Mouse (Mus musculus) intestine, postnatal 0 days (tissue): ENCODE results near the gene Zrsr1. TPM values are rescaled to one million over a fixed set of nuclear protein-coding genes. Genes with fewer than 3 reads are reported as not detected.

ENCODE experiments used
- ATAC-seq: fragments of 200-750 bp; cut with Nextera tagmentation; 2 replicates; pipeline ENCODE4 v1.8.0; 2017; ENCODE audit warnings: mild to moderate bottlenecking, moderate TSS enrichment, moderate library complexity
- H3K27ac ChIP-seq: fragments of 300-500 bp; sonication (generic); 2 replicates; pipeline ENCODE4 v1.5.1; 2014; ENCODE audit warnings: mild to moderate bottlenecking, low read depth, low read length, moderate library complexity
- H3K27me3 ChIP-seq: fragments of 300-500 bp; sonication (generic); replicated peaks from 2 replicates; pipeline ENCODE4 v1.6.1; 2014; ENCODE audit warnings: low read length, mixed read lengths; ENCODE audit not compliant: control insufficient read depth, insufficient read depth
- H3K36me3 ChIP-seq: fragments of 300-500 bp; sonication (generic); 2 replicates; pipeline ENCODE4 v1.6.1; 2014; ENCODE audit warnings: mild to moderate bottlenecking, moderate library complexity; ENCODE audit not compliant: control insufficient read depth, insufficient read depth
- H3K4me1 ChIP-seq: fragments of 300-500 bp; sonication (generic); replicated peaks from 2 replicates; pipeline ENCODE4 v1.6.1; 2014; ENCODE audit warnings: antibody characterized with exemption, low read length, mixed read lengths; ENCODE audit not compliant: control insufficient read depth, insufficient read depth
- H3K4me2 ChIP-seq: fragments of 300-500 bp; sonication (generic); replicated peaks from 2 replicates; pipeline ENCODE4 v1.6.1; 2014; ENCODE audit warnings: low read depth, mild to moderate bottlenecking, moderate library complexity
- H3K4me3 ChIP-seq: fragments of 300-500 bp; sonication (generic); 2 replicates; pipeline ENCODE4 v1.5.1; 2014; ENCODE audit warnings: low read depth, low read length
- H3K9ac ChIP-seq: fragments of 300-500 bp; sonication (generic); 2 replicates; pipeline ENCODE4 v1.6.1; 2014; ENCODE audit warnings: mild to moderate bottlenecking, low read depth, low read length
- H3K9me3 ChIP-seq: fragments of 300-500 bp; sonication (generic); 2 replicates; pipeline ENCODE4 v1.6.1; 2016; ENCODE audit warnings: mixed run types; ENCODE audit not compliant: control insufficient read depth
- CTCF ChIP-seq: sonication (generic); IDR thresholded peaks from 2 replicates; pipeline ENCODE4 v1.5.1; 2016; ENCODE audit warnings: low read depth, mild to moderate bottlenecking, control low read depth, antibody characterized with exemption, moderate library complexity
- WGBS: fragments of 180-500 bp; shearing (Covaris S2); extraction: QIAGEN DNeasy Blood & Tissue Kit; methylation state at CpG from one replicate; pipeline ENCODE4 v1.1.7; 2014; 5-methylcytosine and 5-hydroxymethylcytosine counted together
- polyA plus RNA-seq: library from polyadenylated mRNA; unstranded; fragments of >200 nt; fragmentation: Nextera tagmentation; extraction: Ambion mirVana; gene quantifications from 2 replicates; pipeline ENCODE4 v1.2.1, GENCODE M21; 2015

Zrsr1 gene
- polyA plus RNA-seq, 1 experiment from 2014 or later = 2.3 TPM

DNA sequence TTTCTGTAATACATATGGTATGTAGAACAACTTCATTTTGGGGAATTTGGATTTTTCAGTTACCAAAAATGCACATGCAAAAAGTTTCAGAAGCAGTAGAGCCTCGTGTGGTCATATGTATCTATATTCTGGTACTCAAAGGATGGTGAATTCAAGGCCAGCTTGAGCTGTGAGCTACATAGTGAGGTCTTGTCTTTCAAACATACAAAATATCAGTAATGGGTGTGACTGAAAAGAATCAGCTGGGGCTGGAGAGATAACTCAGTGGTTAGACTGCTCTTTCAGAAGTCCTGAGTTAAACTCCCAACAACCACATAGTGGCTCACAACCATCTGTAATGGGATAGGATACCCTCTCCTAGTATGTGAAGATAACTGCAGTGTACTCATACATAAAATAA, 26.5 kb downstream of the Zrsr1 start:
- 87% methylated on average over 1 of the region's 1 CpGs for WGBS
- no peak overlapping the region for H3K4me3 ChIP-seq
- H3K36me3 ChIP-seq = peaks cover 80% of the 10 kb centered on the region
- no peaks in the 10 kb centered on the region for H3K27me3 ChIP-seq
- H3K4me2 ChIP-seq = no peak overlapping the region
- no peak overlapping the region for H3K27ac ChIP-seq
- H3K9ac ChIP-seq = no peak overlapping the region
- no peak for TF ChIP-seq CTCF
- no peak for ATAC-seq
- no peaks in the 10 kb centered on the region for H3K9me3 ChIP-seq
- no peaks in the 10 kb centered on the region for H3K4me1 ChIP-seq

GRCm38 (mm10) chr11:23005276-23005675, 33.5 kb downstream of the Zrsr1 start:
- H3K4me1 ChIP-seq = no peaks in the 10 kb centered on the region
- H3K4me3 ChIP-seq = no peak overlapping the region
- no peak overlapping the region for H3K4me2 ChIP-seq
- H3K36me3 ChIP-seq = peaks cover 32% of the 10 kb centered on the region
- no peak overlapping the region for H3K27ac ChIP-seq
- H3K27me3 ChIP-seq = no peaks in the 10 kb centered on the region
- no peak overlapping the region for H3K9ac ChIP-seq
- no peak for ATAC-seq
- WGBS = 94% methylated on average over 1 of the region's 1 CpGs
- no peaks in the 10 kb centered on the region for H3K9me3 ChIP-seq
- no peak for TF ChIP-seq CTCF

DNA sequence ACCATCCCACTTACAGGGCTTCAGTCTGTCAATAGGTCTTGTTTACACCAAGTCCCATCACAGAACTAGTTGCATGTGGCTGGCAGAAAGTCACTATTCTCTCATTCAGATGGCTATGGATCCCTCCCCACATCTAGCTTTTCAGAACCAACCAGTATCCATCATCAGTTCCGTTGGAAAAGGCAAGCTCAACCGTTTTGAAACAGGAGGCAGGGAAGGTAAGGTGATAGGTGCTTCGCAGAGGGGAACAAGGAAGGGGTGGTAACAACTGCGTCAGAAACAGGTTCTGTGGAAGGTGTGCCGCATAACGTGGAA, 35.3 kb downstream of the Zrsr1 start:
- Histone ChIP-seq H3K9ac (no peak overlapping the region), H3K4me3 (peak overlapping the region; percentile 66), H3K36me3 (peaks cover 16% of the 10 kb centered on the region), H3K27ac (no peak overlapping the region), H3K27me3 (no peaks in the 10 kb centered on the region), H3K9me3 (no peaks in the 10 kb centered on the region), H3K4me1 (no peaks in the 10 kb centered on the region), H3K4me2 (peak overlapping the region; percentile 79)
- WGBS = 4% methylated on average over 6 of the region's 6 CpGs
- ATAC-seq = peak; percentile 7; the same call in 1 of the 2 replicates
- TF ChIP-seq CTCF = no peak

DNA sequence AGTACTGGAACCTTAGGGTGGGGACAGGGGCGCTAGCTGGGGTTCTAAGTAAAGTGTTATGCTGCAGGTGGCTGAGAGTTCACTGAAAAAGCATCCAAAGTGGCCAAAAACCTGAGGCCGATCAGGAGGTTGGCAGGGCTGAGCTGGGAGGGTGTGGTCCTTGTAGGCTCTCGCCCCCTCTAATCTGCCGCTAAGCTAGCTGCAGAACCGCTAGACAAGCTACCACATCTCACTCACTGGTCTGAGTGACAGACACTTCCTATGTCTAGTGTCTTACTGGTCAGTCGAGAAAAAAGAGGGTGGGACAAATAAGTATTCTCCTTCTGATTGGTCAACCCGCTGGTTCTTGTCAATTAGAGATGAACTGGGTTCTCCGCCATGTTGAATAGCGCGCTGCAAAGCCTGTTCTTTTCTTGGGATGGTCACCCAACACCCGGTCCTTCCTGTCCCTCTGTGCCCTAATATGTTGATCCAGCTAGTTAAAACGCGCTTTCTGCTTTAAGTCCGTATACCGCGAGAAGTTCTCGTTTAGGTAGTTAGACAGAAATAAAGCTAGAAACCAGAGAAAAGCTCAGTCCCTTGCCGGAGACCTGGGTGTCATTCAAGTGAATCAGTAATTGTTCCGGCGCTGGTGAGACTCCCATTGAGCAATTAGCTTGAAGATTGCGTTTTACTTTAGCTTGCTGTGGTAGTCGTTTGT, 35.8 kb downstream of the Zrsr1 start, which contains the start of gene Fam161a:
TSS of gene Fam161a (plus strand) at position 51 of the 700 bp plus-strand sequence.
- H3K4me3 ChIP-seq = peak within 1 kb of the TSS; percentile 66
- WGBS = under 1% methylated on average over 22 of the region's 22 CpGs
- no peak for TF ChIP-seq CTCF
- no peaks in the 10 kb centered on the region for H3K9me3 ChIP-seq
- peaks cover 11% of the 10 kb centered on the region for H3K36me3 ChIP-seq
- H3K27ac ChIP-seq = peak within 1 kb of the TSS; percentile 73
- no peaks in the 10 kb centered on the region for H3K27me3 ChIP-seq
- H3K4me1 ChIP-seq = no peaks in the 10 kb centered on the region
- H3K9ac ChIP-seq = peak within 1 kb of the TSS; percentile 61
- ATAC-seq = peak; percentile 88
- H3K4me2 ChIP-seq = peak within 1 kb of the TSS; percentile 79

- peak overlapping the region; percentile 61 for H3K9ac ChIP-seq
- H3K4me2 ChIP-seq = peak overlapping the region; percentile 79
- TF ChIP-seq CTCF = peak; percentile 61
- H3K27me3 ChIP-seq = no peaks in the 10 kb centered on the region
- peak; percentile 87 for ATAC-seq
- WGBS = under 1% methylated on average over 40 of the region's 40 CpGs
- no peaks in the 10 kb centered on the region for H3K4me1 ChIP-seq
- no peaks in the 10 kb centered on the region for H3K9me3 ChIP-seq
- H3K27ac ChIP-seq = peak overlapping the region; percentile 73
- H3K36me3 ChIP-seq = peaks cover 9% of the 10 kb centered on the region
- H3K4me3 ChIP-seq = peak overlapping the region; percentile 66
Measured at GRCm38 (mm10) chr11:23008181-23008823, 36.5 kb downstream of the Zrsr1 start.

DNA sequence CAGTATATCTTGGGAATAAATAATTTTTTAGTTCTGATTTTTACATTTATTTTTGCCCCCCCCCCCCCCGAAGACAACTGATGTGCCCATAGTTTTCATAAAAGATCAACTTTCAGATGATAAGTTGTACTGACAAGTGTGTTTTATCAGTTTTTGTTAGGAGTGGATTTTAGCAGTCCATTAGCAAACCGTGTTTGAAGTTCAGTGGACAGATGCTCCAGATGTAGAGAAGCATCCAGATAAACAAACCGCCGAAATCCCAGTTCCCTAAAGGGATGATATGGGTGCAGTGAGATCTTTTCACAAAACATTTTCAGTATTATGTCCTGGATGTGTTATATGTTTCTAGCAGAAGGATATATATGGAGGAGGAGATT, 37.0 kb downstream of the Zrsr1 start:
- no peak for TF ChIP-seq CTCF
- peak overlapping the region; percentile 66 for H3K4me3 ChIP-seq
- H3K4me2 ChIP-seq = peak overlapping the region; percentile 79
- WGBS = 32% methylated on average over 4 of the region's 4 CpGs
- no peaks in the 10 kb centered on the region for H3K4me1 ChIP-seq
- H3K27me3 ChIP-seq = no peaks in the 10 kb centered on the region
- no peaks in the 10 kb centered on the region for H3K9me3 ChIP-seq
- no peak overlapping the region for H3K27ac ChIP-seq
- peaks cover 4% of the 10 kb centered on the region for H3K36me3 ChIP-seq
- H3K9ac ChIP-seq = peak overlapping the region; percentile 61; the same call in 1 of the 2 replicates
- ATAC-seq = no peak
